Mouse (Mus musculus): ENCODE measurements around the gene Hoxa5. TPM values are rescaled to one million over a fixed set of nuclear protein-coding genes. Genes with fewer than 3 reads are reported as not detected.

Hoxa5 gene
- total and polyA plus RNA-seq, 2 experiments from 2014 or later = 81.7 to 108 TPM

DNA sequence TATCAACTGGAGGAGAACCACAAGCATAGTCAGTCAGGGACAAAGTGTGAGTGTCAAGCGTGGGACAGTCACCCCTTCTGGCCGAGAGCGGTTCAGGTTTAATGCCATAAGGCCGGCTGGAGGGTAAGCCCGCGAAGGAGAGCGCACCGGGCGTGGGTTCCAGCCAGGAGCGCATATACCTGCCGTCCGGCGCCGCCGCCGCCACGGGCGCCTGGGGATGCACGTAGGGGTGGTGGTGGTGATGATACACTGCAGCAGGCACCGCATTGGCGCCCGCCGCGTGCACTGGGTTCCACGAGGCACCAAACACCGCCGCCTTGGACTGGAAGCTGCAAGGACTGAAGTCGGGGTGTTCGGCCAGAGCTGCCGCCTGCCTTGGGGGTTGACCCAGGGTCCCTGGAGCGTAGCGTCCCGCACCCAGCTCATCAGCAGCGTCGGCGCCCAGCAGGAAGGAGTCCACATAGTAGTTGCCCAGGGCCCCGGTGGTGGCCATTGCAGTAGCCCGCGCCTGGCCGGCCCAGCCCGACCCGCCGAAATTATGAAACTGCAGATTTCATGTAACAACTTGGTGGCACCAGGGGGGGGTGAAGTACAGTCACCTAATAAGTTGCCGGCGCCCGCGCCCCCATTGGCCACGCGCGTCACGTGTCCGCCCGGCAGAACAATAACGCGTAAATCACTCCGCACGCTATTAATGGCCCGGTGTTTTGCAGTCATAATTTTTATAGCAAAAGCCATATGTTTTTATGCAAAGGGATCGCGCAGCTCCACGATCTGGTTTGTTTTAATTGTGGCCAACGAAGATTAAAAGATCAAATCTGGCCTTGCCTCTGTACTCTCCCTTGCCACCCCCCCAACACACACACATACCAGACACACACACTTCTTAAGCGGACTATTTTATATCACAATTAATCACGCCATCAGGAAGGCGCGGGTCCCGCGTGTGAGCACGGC is 21.5 kb upstream of the Hoxa5 start:
- DNase-seq (ENCODE audit: low spot score) (no peak), ATAC-seq (no peak)
- no peak overlapping the region for H3K9ac ChIP-seq (replicated peaks; ENCODE audit: low read length)
- no peak overlapping the region for H3K27ac ChIP-seq
- no peaks in the 10 kb centered on the region for H3K36me3 ChIP-seq (ENCODE audit: insufficient read depth, low read length)
- H3K4me2 ChIP-seq (ENCODE audit: low read depth, low read length) = no peak overlapping the region
- 4% methylated on average over 67 of the region's 69 CpGs for WGBS
- no peak for TF ChIP-seq CTCF (IDR thresholded peaks at IDR 0.05; ENCODE audit: low read depth)
- no peaks in the 10 kb centered on the region for H3K4me1 ChIP-seq (ENCODE audit: insufficient read depth, low read length)
- H3K9me3 ChIP-seq (ENCODE audit: low read length) = no peaks in the 10 kb centered on the region
- peaks cover 96% of the 10 kb centered on the region for H3K27me3 ChIP-seq (ENCODE audit: insufficient read depth, low read length)
- no peak overlapping the region for H3K4me3 ChIP-seq (ENCODE audit: low read length)

- ATAC-seq (no peak), DNase-seq (ENCODE audit: low spot score) (no peak)
- H3K4me2 ChIP-seq (ENCODE audit: low read depth, low read length) = no peak overlapping the region
- H3K9ac ChIP-seq (replicated peaks; ENCODE audit: low read length) = no peak overlapping the region
- H3K27me3 ChIP-seq (ENCODE audit: insufficient read depth, low read length) = peaks cover 93% of the 10 kb centered on the region
- H3K36me3 ChIP-seq (ENCODE audit: insufficient read depth, low read length) = no peaks in the 10 kb centered on the region
- H3K27ac ChIP-seq = no peak overlapping the region
- under 1% methylated on average over 36 of the region's 36 CpGs for WGBS
- TF ChIP-seq CTCF (IDR thresholded peaks at IDR 0.05; ENCODE audit: low read depth) = no peak
- H3K4me1 ChIP-seq (ENCODE audit: insufficient read depth, low read length) = no peaks in the 10 kb centered on the region
- H3K4me3 ChIP-seq (ENCODE audit: low read length) = no peak overlapping the region; the same call in 1 of the 2 replicates
- H3K9me3 ChIP-seq (ENCODE audit: low read length) = no peaks in the 10 kb centered on the region
Measured at GRCm38 (mm10) chr6:52224895-52225611, 20.7 kb upstream of the Hoxa5 start.

- Histone ChIP-seq H3K27ac (no peak overlapping the region), H3K9me3 (ENCODE audit: low read length) (no peaks in the 10 kb centered on the region), H3K27me3 (ENCODE audit: insufficient read depth, low read length) (peaks cover 93% of the 10 kb centered on the region), H3K9ac (replicated peaks; ENCODE audit: low read length) (no peak overlapping the region), H3K4me2 (ENCODE audit: low read depth, low read length) (no peak overlapping the region), H3K4me1 (ENCODE audit: insufficient read depth, low read length) (no peaks in the 10 kb centered on the region), H3K36me3 (ENCODE audit: insufficient read depth, low read length) (no peaks in the 10 kb centered on the region), H3K4me3 (ENCODE audit: low read length) (no peak overlapping the region)
- 2% methylated on average over 24 of the region's 24 CpGs for WGBS
- DNase-seq (ENCODE audit: low spot score) (no peak), ATAC-seq (no peak)
- no peak for TF ChIP-seq CTCF (IDR thresholded peaks at IDR 0.05; ENCODE audit: low read depth)
Measured at GRCm38 (mm10) chr6:52223939-52224760, 19.8 kb upstream of the Hoxa5 start.

DNA sequence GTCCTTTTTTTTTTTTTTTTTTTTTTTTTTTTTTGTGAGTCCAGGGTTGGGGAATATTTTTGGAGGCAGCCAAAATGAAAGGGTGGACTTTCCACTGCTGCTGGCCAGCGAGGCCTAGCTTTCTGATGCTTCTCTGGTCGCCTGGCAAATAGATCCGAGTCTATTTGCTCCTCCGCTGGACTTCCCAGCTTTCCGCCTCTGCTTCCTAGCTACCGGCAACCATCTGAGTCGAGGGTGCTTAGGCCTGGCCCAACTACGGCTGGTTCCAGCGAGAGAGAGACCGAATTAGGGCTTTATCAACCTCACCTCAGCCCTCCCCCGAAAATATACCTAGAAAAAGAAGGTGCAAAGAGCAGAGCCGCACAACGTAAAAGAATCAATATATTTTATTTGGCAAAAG is 18.3 kb upstream of the Hoxa5 start:
- Histone ChIP-seq H3K4me1 (ENCODE audit: insufficient read depth, low read length) (no peaks in the 10 kb centered on the region), H3K36me3 (ENCODE audit: insufficient read depth, low read length) (no peaks in the 10 kb centered on the region), H3K9ac (replicated peaks; ENCODE audit: low read length) (no peak overlapping the region), H3K27ac (no peak overlapping the region), H3K4me3 (ENCODE audit: low read length) (no peak overlapping the region), H3K27me3 (ENCODE audit: insufficient read depth, low read length) (peaks cover 96% of the 10 kb centered on the region), H3K4me2 (ENCODE audit: low read depth, low read length) (no peak overlapping the region), H3K9me3 (ENCODE audit: low read length) (no peaks in the 10 kb centered on the region)
- TF ChIP-seq CTCF (IDR thresholded peaks at IDR 0.05; ENCODE audit: low read depth) = no peak
- DNase-seq (ENCODE audit: low spot score) (no peak), ATAC-seq (no peak)
- 21% methylated on average over 13 of the region's 13 CpGs for WGBS

- no peak for TF ChIP-seq CTCF (IDR thresholded peaks at IDR 0.05; ENCODE audit: low read depth)
- H3K4me3 ChIP-seq (ENCODE audit: low read length) = peak overlapping the region; percentile 49
- 8% methylated on average over 21 of the region's 21 CpGs for WGBS
- peak; percentile 27; the same call in 1 of the 2 replicates for ATAC-seq
- no peak for DNase-seq (ENCODE audit: low spot score)
- H3K27me3 ChIP-seq (ENCODE audit: insufficient read depth, low read length) = peaks cover 96% of the 10 kb centered on the region
- no peak overlapping the region for H3K9ac ChIP-seq (replicated peaks; ENCODE audit: low read length)
- H3K4me1 ChIP-seq (ENCODE audit: insufficient read depth, low read length) = no peaks in the 10 kb centered on the region
- H3K27ac ChIP-seq = no peak overlapping the region
- H3K4me2 ChIP-seq (ENCODE audit: low read depth, low read length) = peak overlapping the region; percentile 84; the same call in 1 of the 2 replicates
- no peaks in the 10 kb centered on the region for H3K9me3 ChIP-seq (ENCODE audit: low read length)
- no peaks in the 10 kb centered on the region for H3K36me3 ChIP-seq (ENCODE audit: insufficient read depth, low read length)
Measured at GRCm38 (mm10) chr6:52221993-52222685, 17.8 kb upstream of the Hoxa5 start.
